Comparison of ENCODE assay signal across 10 mouse cellular contexts in the genomic region with DNA sequence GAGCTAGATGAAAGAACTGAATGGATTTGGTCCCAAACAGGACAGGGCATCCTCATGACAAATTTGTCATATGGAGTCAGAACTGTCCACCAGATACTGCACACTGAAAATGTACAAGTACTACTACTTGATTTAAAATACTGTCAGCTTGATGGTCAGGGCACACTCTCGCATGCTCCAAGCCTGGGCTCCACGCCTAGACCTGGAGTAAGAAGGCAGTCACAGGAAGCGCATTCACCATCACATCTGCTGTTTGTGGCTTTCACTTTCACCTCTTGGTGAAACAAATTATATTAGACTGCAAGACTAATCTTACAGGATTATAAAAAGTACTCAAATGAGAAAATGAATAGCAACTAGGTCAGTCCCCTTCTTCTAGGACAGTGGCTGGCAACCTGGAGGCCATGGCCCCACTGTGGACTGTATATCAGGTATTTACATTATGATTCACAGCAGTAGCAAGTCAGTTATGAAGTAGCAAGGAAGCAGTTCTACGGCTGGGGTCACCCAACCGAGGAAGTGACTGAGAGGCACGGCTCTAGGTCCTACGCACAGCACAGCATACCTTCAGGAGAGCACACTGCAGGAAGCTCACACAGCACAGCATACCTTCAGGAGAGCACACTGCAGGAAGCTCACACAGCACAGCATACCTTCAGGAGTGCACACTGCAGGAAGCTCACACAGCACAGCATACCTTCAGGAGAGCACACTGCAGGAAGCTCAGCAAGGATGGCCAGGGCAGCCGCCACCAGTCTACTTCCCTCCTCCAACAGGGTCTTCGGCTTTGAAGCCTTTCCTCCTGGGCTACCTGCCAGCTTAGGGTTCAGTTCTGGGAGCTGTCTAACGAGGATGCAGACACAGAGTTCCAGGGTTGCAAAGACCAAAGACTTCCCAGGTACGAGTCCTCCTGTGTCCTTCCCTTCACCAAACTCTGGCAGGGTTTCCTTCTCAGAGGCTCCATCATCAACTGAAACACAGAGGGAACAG. TPM values are rescaled to one million over a fixed set of nuclear protein-coding genes. Genes with fewer than 3 reads are reported as not detected.
A peak's percentile ranks its signal among the peaks of the same experiment; 100 is the strongest.
DNase-seq lines count a peak whose midpoint lies in the region; ATAC-seq lines count a peak whose summit lies in the region.
"Had no signal": no experiment of that assay in that cellular context is flagged by ENCODE, and none has a peak within 500 bp of the region (broad histone marks: within the 10 kb centered on the region; RNA-seq: fewer than 3 reads in every experiment).

No protein-coding gene starts in this region.

- DNase-seq in cerebellum, postnatal 10 days = peak; percentile 15 to 18
- DNase-seq in cerebellum, postnatal 14 days = no peak
- DNase-seq in spleen, adult 18-20 months = peak; percentile 52 to 57
- DNase-seq in spleen, postnatal 4 days (ENCODE audit: low spot score in 2 of 2) = no peak
- DNase-seq in thymus, postnatal 36 days = peak; percentile 58 to 68
- DNase-seq in gastrocnemius, postnatal 25 days = no peak
- DNase-seq in left cerebral cortex, postnatal 25 days (ENCODE audit: low spot score in 2 of 2) = no peak
- DNase-seq: kidney, postnatal 14 days had no signal

- ATAC-seq in neutrophil, adult 5-6 weeks (ENCODE audit: extremely low read depth, insufficient number of reproducible peaks, low FRiP score, poor library complexity, severe bottlenecking) = peak; percentile 84
- ATAC-seq: midbrain, embryonic 16.5 days had no signal

- intact Hi-C loops in left cerebral cortex, postnatal 25 days (cut with DNase I) = no loop called here

RNA-seq across cellular contexts. Expression of a gene that starts 58.3 kb away (rescaled TPM):
- 274 and 299 TPM in 2 replicates for total RNA-seq in neutrophil, adult 5-6 weeks (2017)
- 10 to 100 TPM; 80.5 to 82.2 TPM for total RNA-seq in gastrocnemius, postnatal 25 days (2021)
- total RNA-seq in left cerebral cortex, postnatal 25 days (2021) = 10 to 100 TPM; 83.3 to 86.5 TPM

Comparison
In these comparisons a context has a peak if more than half of its experiments do, and no peak if none do; other contexts are left out.
1. DNase-seq: peak in cerebellum, postnatal 10 days (2 of 2), spleen, adult 18-20 months (2 of 2) and thymus, postnatal 36 days (2 of 2); none in cerebellum, postnatal 14 days (0 of 2), spleen, postnatal 4 days (0 of 2), gastrocnemius, postnatal 25 days (single experiment) and left cerebral cortex, postnatal 25 days (0 of 2).